In the genomic region with DNA sequence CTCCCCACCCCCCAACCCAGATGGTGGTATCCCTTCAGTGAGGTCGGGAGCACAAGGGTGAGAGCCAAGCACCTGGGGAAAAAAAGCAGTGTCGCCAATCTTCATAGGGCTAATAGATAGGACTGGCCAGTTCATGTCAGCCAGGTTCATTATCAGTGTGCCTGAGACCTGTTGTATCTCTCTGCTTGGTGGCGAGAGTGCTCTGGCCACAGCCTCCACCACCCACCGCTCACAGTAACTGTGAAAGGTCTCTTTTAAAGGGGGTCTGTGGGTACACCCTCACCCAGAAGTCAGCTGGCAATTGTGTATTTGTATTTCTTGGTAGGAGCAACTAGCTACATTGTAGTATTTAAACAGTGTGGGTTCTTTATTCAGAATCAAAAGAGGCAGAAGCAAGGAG, we compare ENCODE assay signal across 18 mouse cellular contexts. TPM values are rescaled to one million over a fixed set of nuclear protein-coding genes. Genes with fewer than 3 reads are reported as not detected.
DNase-seq lines count a peak whose midpoint lies in the region; ATAC-seq lines count a peak whose summit lies in the region.
"Had no signal": no experiment of that assay in that cellular context is flagged by ENCODE, and none has a peak within 500 bp of the region (broad histone marks: within the 10 kb centered on the region; RNA-seq: fewer than 3 reads in every experiment).

No protein-coding gene starts in this region.

- H3K36me3 ChIP-seq in heart, embryonic 14.5 days (ENCODE audit: control insufficient read depth, insufficient read depth, low read length): no peaks in the 10 kb centered on the region
- no peaks in the 10 kb centered on the region for H3K36me3 ChIP-seq in embryonic facial prominence, embryonic 10.5 days (replicated peaks)
- no peaks in the 10 kb centered on the region for H3K36me3 ChIP-seq in hindbrain, embryonic 10.5 days
- no peaks in the 10 kb centered on the region for H3K36me3 ChIP-seq in midbrain, embryonic 13.5 days

- no peaks in the 10 kb centered on the region for H3K9me3 ChIP-seq in heart, embryonic 14.5 days (ENCODE audit: control insufficient read depth, low read length)
- H3K9me3 ChIP-seq in embryonic facial prominence, embryonic 10.5 days: 0 out of 2 replicates have a peak, but pooled peaks cover 2% of the 10 kb centered on the region
- peaks cover 3% of the 10 kb centered on the region; the same call in 1 of the 2 replicates for H3K9me3 ChIP-seq in hindbrain, embryonic 10.5 days
- H3K9me3 ChIP-seq in midbrain, embryonic 13.5 days: no peaks in the 10 kb centered on the region

- DNase-seq in heart, postnatal 25 days (ENCODE audit: low spot score): no peak
- DNase-seq in embryonic facial prominence, embryonic 10.5 days (ENCODE audit: low spot score): no peak
- peak; percentile 13 for DNase-seq in hindbrain, embryonic 10.5 days (ENCODE audit: low spot score)
- DNase-seq in gastrocnemius, adult 18-20 months (ENCODE audit: low spot score): no peak
- DNase-seq in ovary, postnatal 10 days (ENCODE audit: low spot score): no peak
- DNase-seq: adrenal gland, adult 8-10 months; B cell, adult 2 months; heart, postnatal 14 days; kidney, adult 2 months; kidney, postnatal 4 days; layer of hippocampus, postnatal 36 days; lung, adult 18-20 months; spleen, adult 18-20 months; thymus, postnatal 36 days had no signal

- ATAC-seq in heart, embryonic 14.5 days (ENCODE audit: insufficient number of reproducible peaks, insufficient read depth, low FRiP score, low read depth): no peak
- peak; percentile 50; the same call in 1 of the 2 replicates for ATAC-seq in midbrain, embryonic 13.5 days

- no peaks in the 10 kb centered on the region for H3K27me3 ChIP-seq in heart, embryonic 14.5 days (ENCODE audit: control insufficient read depth, insufficient read depth, low read length)
- peaks cover 39% of the 10 kb centered on the region for H3K27me3 ChIP-seq in embryonic facial prominence, embryonic 10.5 days (replicated peaks; ENCODE audit: low read depth, poor library complexity, severe bottlenecking)
- H3K27me3 ChIP-seq in hindbrain, embryonic 10.5 days (ENCODE audit: insufficient read depth, poor library complexity, severe bottlenecking): peaks cover 17% of the 10 kb centered on the region
- peaks cover 45% of the 10 kb centered on the region for H3K27me3 ChIP-seq in midbrain, embryonic 13.5 days

- WGBS in heart, embryonic 14.5 days: 23% methylated on average over 4 of the region's 4 CpGs
- WGBS in embryonic facial prominence, embryonic 10.5 days: 40% methylated on average over 4 of the region's 4 CpGs
- 20% methylated on average over 4 of the region's 4 CpGs for WGBS in hindbrain, embryonic 10.5 days
- 16% methylated on average over 4 of the region's 4 CpGs for WGBS in midbrain, embryonic 13.5 days

- no peak overlapping the region for H3K4me3 ChIP-seq in heart, embryonic 14.5 days (ENCODE audit: control insufficient read depth in 1 of 2, insufficient read depth in 1 of 2, low read depth in 1 of 2, low read length in 2 of 2)
- H3K4me3 ChIP-seq in embryonic facial prominence, embryonic 10.5 days: no peak overlapping the region
- no peak overlapping the region for H3K4me3 ChIP-seq in hindbrain, embryonic 10.5 days
- no peak overlapping the region for H3K4me3 ChIP-seq in midbrain, embryonic 13.5 days (replicated peaks)
- H3K4me3 ChIP-seq: myocyte had no signal

- intact Hi-C loops in heart, postnatal 25 days (cut with DNase I): no loop called here

- peak overlapping the region; percentile 8; the same call in 1 of the 2 replicates for H3K4me2 ChIP-seq in heart, embryonic 14.5 days (ENCODE audit: low read length)
- no peak overlapping the region for H3K4me2 ChIP-seq in midbrain, embryonic 13.5 days (replicated peaks)

- peaks cover 16 to 31% of the 10 kb centered on the region in 2 experiments for H3K4me1 ChIP-seq in heart, embryonic 14.5 days (ENCODE audit: control insufficient read depth in 2 of 2, insufficient read depth in 2 of 2, low read length in 2 of 2)
- H3K4me1 ChIP-seq in embryonic facial prominence, embryonic 10.5 days: peaks cover 40% of the 10 kb centered on the region
- peaks cover 52% of the 10 kb centered on the region for H3K4me1 ChIP-seq in hindbrain, embryonic 10.5 days (replicated peaks)
- H3K4me1 ChIP-seq in midbrain, embryonic 13.5 days (replicated peaks): peaks cover 33% of the 10 kb centered on the region

- no peak overlapping the region for H3K9ac ChIP-seq in heart, embryonic 14.5 days (ENCODE audit: low read length)
- H3K9ac ChIP-seq in midbrain, embryonic 13.5 days (replicated peaks): no peak overlapping the region

- peak overlapping the region in 1 of 2 experiments; percentile 24; a peak in 1 of 4 replicates for H3K27ac ChIP-seq in heart, embryonic 14.5 days (replicated peaks in 1 of 2; ENCODE audit: control insufficient read depth in 1 of 2, insufficient read depth in 1 of 2, low read depth in 2 of 2, low read length in 2 of 2)
- 0 out of 2 replicates have a peak overlapping the region, but pooled peaks have one; percentile 51 for H3K27ac ChIP-seq in embryonic facial prominence, embryonic 10.5 days (replicated peaks)
- H3K27ac ChIP-seq in hindbrain, embryonic 10.5 days: peak overlapping the region; percentile 87
- H3K27ac ChIP-seq in midbrain, embryonic 13.5 days: no peak overlapping the region
- H3K27ac ChIP-seq: macrophage had no signal

RNA-seq across cellular contexts. Expression of a gene that starts 6.6 kb away (rescaled TPM):
- 7.8 and 10.5 TPM in 2 replicates for polyA plus RNA-seq in heart, embryonic 14.5 days (2014; fragmentation: Nextera tagmentation; extraction: Ambion mirVana)
- total RNA-seq in heart, postnatal 25 days (2021): 10 to 100 TPM; 23.3 to 24.6 TPM
- polyA plus RNA-seq in embryonic facial prominence, embryonic 10.5 days (2016; fragmentation: Nextera tagmentation; extraction: Ambion mirVana): 2.3 and 2.7 TPM in 2 replicates
- polyA plus RNA-seq in hindbrain, embryonic 10.5 days (2016; fragmentation: Nextera tagmentation; extraction: Ambion mirVana): 4.5 and 5.0 TPM in 2 replicates
- 3.9 and 4.3 TPM in 2 replicates for polyA plus RNA-seq in midbrain, embryonic 13.5 days (2015; fragmentation: Nextera tagmentation; extraction: Ambion mirVana)
- total RNA-seq in gastrocnemius, adult 18-20 months (2021): 1 to 10 TPM; 4.5 to 6.0 TPM
- polyA plus RNA-seq: macrophage had no signal
